Mouse (Mus musculus): ENCODE measurements around the gene Lrrc7.

GRCm38 (mm10) chr3:158140629-158141028 is 421.4 kb downstream of the Lrrc7 start:
- TF ChIP-seq CTCF (IDR thresholded peaks at IDR 0.05; ENCODE audit: low read depth, low read length): no peak
- no peak for TF ChIP-seq POLR2A (IDR thresholded peaks at IDR 0.05; ENCODE audit: insufficient read depth, low read length)
- TF ChIP-seq EP300 (IDR thresholded peaks at IDR 0.05; ENCODE audit: insufficient read depth, low read depth, low read length): no peak

Measured in ES-Bruce4 (cell line).